Comparison of ENCODE assay signal across 8 mouse cellular contexts in genomic region chr11:73071839-73072238, GRCm38 (mm10). TPM values are rescaled to one million over a fixed set of nuclear protein-coding genes. Genes with fewer than 3 reads are reported as not detected.
DNase-seq lines count a peak whose midpoint lies in the region; ATAC-seq and TF ChIP-seq lines count a peak whose summit lies in the region.

No protein-coding gene starts in this region.

- no peaks in the 10 kb centered on the region for H3K27me3 ChIP-seq in lung, embryonic 14.5 days (ENCODE audit: insufficient read depth, low read length)
- no peaks in the 10 kb centered on the region for H3K27me3 ChIP-seq in MEL (ENCODE audit: control insufficient read depth in 1 of 2, insufficient read depth in 2 of 2, low read length in 2 of 2)
- no peaks in the 10 kb centered on the region for H3K27me3 ChIP-seq in midbrain, embryonic 15.5 days (replicated peaks)

- H3K27ac ChIP-seq in lung, embryonic 14.5 days (ENCODE audit: low read depth) = no peak overlapping the region
- no peak overlapping the region for H3K27ac ChIP-seq in MEL (ENCODE audit: control insufficient read depth, low read depth, low read length)
- no peak overlapping the region for H3K27ac ChIP-seq in midbrain, embryonic 15.5 days

- 86% methylated on average over 3 of the region's 3 CpGs for WGBS in lung, embryonic 14.5 days
- 89% methylated on average over 3 of the region's 3 CpGs for WGBS in midbrain, embryonic 15.5 days

- no peak overlapping the region for H3K9ac ChIP-seq in lung, embryonic 14.5 days
- no peak overlapping the region for H3K9ac ChIP-seq in MEL (ENCODE audit: control insufficient read depth, low read depth, low read length, poor library complexity, severe bottlenecking)
- H3K9ac ChIP-seq in midbrain, embryonic 15.5 days = no peak overlapping the region

- H3K79me2 ChIP-seq in MEL (ENCODE audit: control insufficient read depth, insufficient read depth, low read length, poor library complexity) = no peaks in the 10 kb centered on the region

- peak; percentile 55 for TF ChIP-seq CTCF in lung, embryonic 14.5 days (IDR thresholded peaks at IDR 0.05; ENCODE audit: low read depth)
- peak; percentile 32 to 75 (median 57) for TF ChIP-seq CTCF in MEL (IDR thresholded peaks at IDR 0.05 in 2 of 3, conservative IDR thresholded peaks at IDR 0.05 in 1 of 3; ENCODE audit: control insufficient read depth in 1 of 3, insufficient read depth in 1 of 3, low read depth in 2 of 3, low read length in 3 of 3, poor library complexity in 1 of 3, severe bottlenecking in 1 of 3)

- TF ChIP-seq EP300 in MEL (IDR thresholded peaks at IDR 0.05; ENCODE audit: low read depth in 1 of 2, low read length in 2 of 2) = no peak

- TF ChIP-seq POLR2A in MEL (IDR thresholded peaks at IDR 0.05; ENCODE audit: control insufficient read depth in 1 of 2, insufficient read depth in 1 of 2, low read depth in 1 of 2, low read length in 2 of 2, poor library complexity in 1 of 2) = no peak

- no peaks in the 10 kb centered on the region for H3K9me3 ChIP-seq in lung, embryonic 14.5 days (ENCODE audit: low read depth, low read length)
- H3K9me3 ChIP-seq in MEL (replicated peaks; ENCODE audit: insufficient read depth, low read length) = no peaks in the 10 kb centered on the region
- no peaks in the 10 kb centered on the region for H3K9me3 ChIP-seq in midbrain, embryonic 15.5 days

- H3K4me3 ChIP-seq in lung, embryonic 14.5 days (ENCODE audit: low read depth, low read length) = no peak overlapping the region
- no peak overlapping the region for H3K4me3 ChIP-seq in MEL (ENCODE audit: control insufficient read depth in 1 of 2, insufficient read depth in 1 of 2, low read depth in 2 of 2, low read length in 2 of 2)
- no peak overlapping the region for H3K4me3 ChIP-seq in midbrain, embryonic 15.5 days

- no peak for ATAC-seq in lung, embryonic 14.5 days (ENCODE audit: insufficient read depth)
- no peak for ATAC-seq in midbrain, embryonic 15.5 days (replicated peaks)

- peak; percentile 41 for TF ChIP-seq RAD21 in MEL (IDR thresholded peaks at IDR 0.05; ENCODE audit: low read depth, low read length)

- no peak overlapping the region for H3K4me2 ChIP-seq in lung, embryonic 14.5 days
- no peak overlapping the region for H3K4me2 ChIP-seq in midbrain, embryonic 15.5 days

- peak; percentile 38 for DNase-seq in gastrocnemius, postnatal 10 days
- no peak for DNase-seq in gastrocnemius, adult 8-10 months (ENCODE audit: low spot score in 2 of 2)
- DNase-seq in lung, embryonic 14.5 days = peak; percentile 41
- no peak for DNase-seq in lung, adult 18-20 months
- DNase-seq in MEL (ENCODE audit: low read depth, low spot score) = peak; percentile 74
- peak; percentile 77 for DNase-seq in induced T-regulatory cell, adult 2 months (ENCODE audit: low read depth)
- DNase-seq in thymus, postnatal 0 days (ENCODE audit: low spot score) = peak; percentile 47

- H3K4me1 ChIP-seq in lung, embryonic 14.5 days (ENCODE audit: insufficient read depth) = no peaks in the 10 kb centered on the region
- no peaks in the 10 kb centered on the region; a peak in 1 of 4 replicates for H3K4me1 ChIP-seq in MEL (ENCODE audit: control insufficient read depth in 1 of 2, insufficient read depth in 2 of 2, low read length in 2 of 2)
- no peaks in the 10 kb centered on the region for H3K4me1 ChIP-seq in midbrain, embryonic 15.5 days

- peaks cover 92% of the 10 kb centered on the region for H3K36me3 ChIP-seq in lung, embryonic 14.5 days (ENCODE audit: insufficient read depth)
- peaks cover 0 to 32% of the 10 kb centered on the region in 2 experiments; a peak in 3 of 4 replicates for H3K36me3 ChIP-seq in MEL (ENCODE audit: control insufficient read depth in 1 of 2, insufficient read depth in 2 of 2, low read length in 2 of 2)
- H3K36me3 ChIP-seq in midbrain, embryonic 15.5 days (replicated peaks) = peaks cover 58% of the 10 kb centered on the region

TF ChIP-seq in MEL, 35 proteins besides CTCF, POLR2A, EP300 and RAD21:
- TF ChIP-seq SMC3 (IDR thresholded peaks at IDR 0.05; ENCODE audit: low read depth, low read length) = peak; percentile 67
- no peak for TF ChIP-seq BHLHE40 (IDR thresholded peaks at IDR 0.05; ENCODE audit: borderline replicate concordance, low read depth, low read length)
- TF ChIP-seq ZMIZ1 (IDR thresholded peaks at IDR 0.05; ENCODE audit: low read depth, low read length) = no peak
- TF ChIP-seq POLR2AphosphoS2 (IDR thresholded peaks at IDR 0.05; ENCODE audit: low read length) = no peak
- TF ChIP-seq ZNF384 (IDR thresholded peaks at IDR 0.05; ENCODE audit: low read depth, low read length) = peak; percentile 81; the same call in 1 of the 2 replicates
- TF ChIP-seq GATA1 (IDR thresholded peaks at IDR 0.05; ENCODE audit: low read depth, low read length) = 0 out of 2 replicates have a peak, but pooled peaks have one; percentile 15
- peak; percentile 13; the same call in 1 of the 2 replicates for TF ChIP-seq ZC3H11A (IDR thresholded peaks at IDR 0.05; ENCODE audit: low read depth, low read length)
- no peak for TF ChIP-seq POLR2AphosphoS5 (IDR thresholded peaks at IDR 0.05; ENCODE audit: borderline replicate concordance, low read depth, low read length)
TF ChIP-seq in MEL: peak in this region for 4.

RNA-seq across cellular contexts. Expression of gene Itgae, which starts 18.5 kb away (rescaled TPM):
- under 1 TPM; 0.05 to 0.20 TPM for total RNA-seq in gastrocnemius, postnatal 10 days (2021)
- total RNA-seq in gastrocnemius, adult 8-10 months (2022) = under 1 TPM in 3 of 4 experiments, not detected in 1; 0.08 to 0.10 (median 0.09) TPM
- polyA plus RNA-seq in lung, embryonic 14.5 days (2014; fragmentation: Nextera tagmentation; extraction: Ambion mirVana) = 0.38 and 0.55 TPM in 2 replicates
- total RNA-seq in MEL (2012; rRNA removed) = 0.04 and 0.16 TPM in 2 replicates
- under 1 TPM in 1 of 2 experiments, not detected in 1; 0.22 TPM for polyA plus RNA-seq in MEL (2012; ENCODE audit: insufficient read depth in 1 of 2, insufficient read length in 2 of 2, low read depth in 1 of 2, low replicate concordance in 2 of 2, missing spikeins in 1 of 2)
- polyA plus RNA-seq in thymus, postnatal 0 days (2015; fragmentation: Nextera tagmentation; extraction: Ambion mirVana) = 8.0 and 10.5 TPM in 2 replicates
- polyA plus RNA-seq in midbrain, embryonic 15.5 days (2015; fragmentation: Nextera tagmentation; extraction: Ambion mirVana) = 0.15 and 0.27 TPM in 2 replicates

RNA-seq across cellular contexts. Expression of gene Ncbp3, which starts 24.3 kb away (rescaled TPM):
- total RNA-seq in gastrocnemius, postnatal 10 days (2021) = 1 to 10 TPM; 4.6 to 6.6 TPM
- 1 to 10 TPM; 2.3 to 3.3 (median 2.9) TPM for total RNA-seq in gastrocnemius, adult 8-10 months (2022)
- 12.3 and 13.2 TPM in 2 replicates for polyA plus RNA-seq in lung, embryonic 14.5 days (2014; fragmentation: Nextera tagmentation; extraction: Ambion mirVana)
- 9.3 and 9.6 TPM in 2 replicates for total RNA-seq in MEL (2012; rRNA removed)
- 1 to 10 TPM in 1 of 2 experiments, not detected in 1; 8.4 TPM for polyA plus RNA-seq in MEL (2012; ENCODE audit: insufficient read depth in 1 of 2, insufficient read length in 2 of 2, low read depth in 1 of 2, low replicate concordance in 2 of 2, missing spikeins in 1 of 2)
- 9.0 and 13.3 TPM in 2 replicates for polyA plus RNA-seq in thymus, postnatal 0 days (2015; fragmentation: Nextera tagmentation; extraction: Ambion mirVana)
- polyA plus RNA-seq in midbrain, embryonic 15.5 days (2015; fragmentation: Nextera tagmentation; extraction: Ambion mirVana) = 10.9 and 12.7 TPM in 2 replicates

RNA-seq across cellular contexts. Expression of gene Camkk1, which starts 53.0 kb away (rescaled TPM):
- 1 to 10 TPM; 1.7 to 2.2 TPM for total RNA-seq in gastrocnemius, postnatal 10 days (2021)
- under 1 TPM; 0.22 to 0.32 (median 0.28) TPM for total RNA-seq in gastrocnemius, adult 8-10 months (2022)
- 3.2 and 3.5 TPM in 2 replicates for polyA plus RNA-seq in lung, embryonic 14.5 days (2014; fragmentation: Nextera tagmentation; extraction: Ambion mirVana)
- total RNA-seq in MEL (2012; rRNA removed) = 5.3 and 5.8 TPM in 2 replicates
- polyA plus RNA-seq in MEL (2012; ENCODE audit: insufficient read depth in 1 of 2, insufficient read length in 2 of 2, low read depth in 1 of 2, low replicate concordance in 2 of 2, missing spikeins in 1 of 2) = 1 to 10 TPM in 1 of 2 experiments, not detected in 1; 6.6 TPM
- 18.8 and 19.6 TPM in 2 replicates for polyA plus RNA-seq in thymus, postnatal 0 days (2015; fragmentation: Nextera tagmentation; extraction: Ambion mirVana)
- polyA plus RNA-seq in midbrain, embryonic 15.5 days (2015; fragmentation: Nextera tagmentation; extraction: Ambion mirVana) = 29.8 and 30.6 TPM in 2 replicates

Comparison
In these comparisons a context has a peak if more than half of its experiments do, and no peak if none do; other contexts are left out.
1. DNase-seq: peak in gastrocnemius, postnatal 10 days (single experiment), lung, embryonic 14.5 days (single experiment), MEL (single experiment), induced T-regulatory cell, adult 2 months (single experiment) and thymus, postnatal 0 days (single experiment); none in gastrocnemius, adult 8-10 months (0 of 2) and lung, adult 18-20 months (0 of 2).